Mouse (Mus musculus): ENCODE data around the gene AY074887. TPM values are rescaled to one million over a fixed set of nuclear protein-coding genes. Genes with fewer than 3 reads are reported as not detected.
"Not testable (repeated sequence)": the region's sequence is repeated elsewhere in the genome, so short reads cannot be mapped to it uniquely, and the experiment has no call there.

The AY074887 gene
- polyA plus RNA-seq, 1 experiment from 2014 or later = 0.31 TPM

GRCm38 (mm10) chr9:54950162-54950561 is 636 bp downstream of the AY074887 start:
- not testable (repeated sequence) for ATAC-seq (ENCODE audit: insufficient read depth); H3K27me3 ChIP-seq
- 20% methylated on average over 8 of the region's 8 CpGs for WGBS (ENCODE audit: insufficient replicate concordance)

GRCm38 (mm10) chr9:54949465-54949864 is 1.3 kb downstream of the AY074887 start:
- H3K36me3 ChIP-seq (replicated peaks) = peaks cover 26% of the 10 kb centered on the region
- no peak overlapping the region for H3K4me2 ChIP-seq
- no peaks in the 10 kb centered on the region for H3K27me3 ChIP-seq
- H3K9ac ChIP-seq = no peak overlapping the region
- no peak overlapping the region for H3K4me3 ChIP-seq (replicated peaks)
- H3K4me1 ChIP-seq (replicated peaks) = peaks cover 28% of the 10 kb centered on the region
- no peak for ATAC-seq (ENCODE audit: insufficient read depth)
- H3K27ac ChIP-seq (replicated peaks) = no peak overlapping the region
- H3K9me3 ChIP-seq (replicated peaks) = no peaks in the 10 kb centered on the region

More at GRCm38 (mm10) chr9:54950162-54950561, 636 bp downstream of the AY074887 start:
- H3K4me1 ChIP-seq (replicated peaks) = peaks cover 28% of the 10 kb centered on the region
- peak overlapping the region; percentile 20; the same call in 1 of the 2 replicates for H3K27ac ChIP-seq (replicated peaks)
- H3K4me2 ChIP-seq = peak overlapping the region; percentile 72
- H3K9ac ChIP-seq = peak overlapping the region; percentile 90
- H3K36me3 ChIP-seq (replicated peaks) = peaks cover 31% of the 10 kb centered on the region
- not testable (repeated sequence) for H3K9me3 ChIP-seq (replicated peaks)
- peak overlapping the region; percentile 92 for H3K4me3 ChIP-seq (replicated peaks)

GRCm38 (mm10) chr9:54946256-54946655 is 4.5 kb downstream of the AY074887 start:
- 65% methylated on average over 16 of the region's 16 CpGs for WGBS (ENCODE audit: insufficient replicate concordance)
- Histone ChIP-seq H3K9me3 (replicated peaks) (no peaks in the 10 kb centered on the region), H3K4me2 (no peak overlapping the region), H3K36me3 (replicated peaks) (no peaks in the 10 kb centered on the region), H3K27ac (replicated peaks) (no peak overlapping the region), H3K9ac (no peak overlapping the region), H3K4me1 (replicated peaks) (peaks cover 5% of the 10 kb centered on the region), H3K4me3 (replicated peaks) (no peak overlapping the region), H3K27me3 (no peaks in the 10 kb centered on the region)
- no peak for ATAC-seq (ENCODE audit: insufficient read depth)

DNA sequence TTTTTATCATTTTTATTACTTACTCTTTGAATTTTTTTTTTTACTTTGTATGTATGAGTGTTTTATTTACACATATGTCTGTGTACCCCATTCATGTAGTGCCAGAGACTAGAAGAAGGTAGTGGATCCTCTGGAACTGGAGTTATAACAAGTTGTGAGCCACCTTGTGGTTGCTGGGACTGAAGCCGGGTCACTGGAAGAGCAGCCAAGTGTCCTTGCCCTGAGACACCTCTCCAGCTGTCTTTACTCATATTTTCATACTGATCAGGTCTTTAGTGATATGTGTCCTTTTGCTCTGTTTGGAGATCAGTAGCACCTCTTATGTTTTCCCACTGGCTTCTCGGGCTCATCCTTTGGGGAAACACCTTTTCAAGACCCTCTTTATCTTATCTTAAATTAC is 6.3 kb downstream of the AY074887 start:
- Histone ChIP-seq H3K27me3 (no peaks in the 10 kb centered on the region), H3K4me2 (no peak overlapping the region), H3K27ac (replicated peaks) (no peak overlapping the region), H3K4me1 (replicated peaks) (no peaks in the 10 kb centered on the region), H3K4me3 (replicated peaks) (no peak overlapping the region), H3K9me3 (replicated peaks) (no peaks in the 10 kb centered on the region), H3K36me3 (replicated peaks) (no peaks in the 10 kb centered on the region), H3K9ac (no peak overlapping the region)
- 51% methylated on average over 2 of the region's 2 CpGs for WGBS (ENCODE audit: insufficient replicate concordance)
- no peak for ATAC-seq (ENCODE audit: insufficient read depth)

GRCm38 (mm10) chr9:54942071-54942470 is 8.7 kb downstream of the AY074887 start:
- Histone ChIP-seq H3K9me3 (replicated peaks) (no peaks in the 10 kb centered on the region), H3K27me3 (no peaks in the 10 kb centered on the region), H3K36me3 (replicated peaks) (no peaks in the 10 kb centered on the region), H3K4me2 (no peak overlapping the region), H3K9ac (no peak overlapping the region), H3K4me3 (replicated peaks) (no peak overlapping the region), H3K4me1 (replicated peaks) (no peaks in the 10 kb centered on the region), H3K27ac (replicated peaks) (no peak overlapping the region)
- 80% methylated on average over 4 of the region's 4 CpGs for WGBS (ENCODE audit: insufficient replicate concordance)
- ATAC-seq (ENCODE audit: insufficient read depth) = no peak

- no peaks in the 10 kb centered on the region for H3K27me3 ChIP-seq
- no peak overlapping the region for H3K4me3 ChIP-seq (replicated peaks)
- no peaks in the 10 kb centered on the region for H3K36me3 ChIP-seq (replicated peaks)
- H3K9me3 ChIP-seq (replicated peaks) = no peaks in the 10 kb centered on the region
- no peak overlapping the region for H3K4me2 ChIP-seq
- H3K27ac ChIP-seq (replicated peaks) = no peak overlapping the region
- ATAC-seq (ENCODE audit: insufficient read depth) = no peak
- H3K9ac ChIP-seq = no peak overlapping the region
- no peaks in the 10 kb centered on the region for H3K4me1 ChIP-seq (replicated peaks)
- 70% methylated on average over 2 of the region's 2 CpGs for WGBS (ENCODE audit: insufficient replicate concordance)
Observed at GRCm38 (mm10) chr9:54932379-54932778, 18.4 kb downstream of the AY074887 start.

- Histone ChIP-seq H3K4me2 (no peak overlapping the region), H3K9ac (no peak overlapping the region), H3K4me1 (replicated peaks) (no peaks in the 10 kb centered on the region), H3K9me3 (replicated peaks) (no peaks in the 10 kb centered on the region), H3K27me3 (no peaks in the 10 kb centered on the region), H3K4me3 (replicated peaks) (no peak overlapping the region), H3K27ac (replicated peaks) (no peak overlapping the region), H3K36me3 (replicated peaks) (no peaks in the 10 kb centered on the region)
- 7% methylated on average over 1 of the region's 1 CpGs for WGBS (ENCODE audit: insufficient replicate concordance)
- ATAC-seq (ENCODE audit: insufficient read depth) = no peak
Observed at GRCm38 (mm10) chr9:54931765-54932164, 19.0 kb downstream of the AY074887 start.

DNA sequence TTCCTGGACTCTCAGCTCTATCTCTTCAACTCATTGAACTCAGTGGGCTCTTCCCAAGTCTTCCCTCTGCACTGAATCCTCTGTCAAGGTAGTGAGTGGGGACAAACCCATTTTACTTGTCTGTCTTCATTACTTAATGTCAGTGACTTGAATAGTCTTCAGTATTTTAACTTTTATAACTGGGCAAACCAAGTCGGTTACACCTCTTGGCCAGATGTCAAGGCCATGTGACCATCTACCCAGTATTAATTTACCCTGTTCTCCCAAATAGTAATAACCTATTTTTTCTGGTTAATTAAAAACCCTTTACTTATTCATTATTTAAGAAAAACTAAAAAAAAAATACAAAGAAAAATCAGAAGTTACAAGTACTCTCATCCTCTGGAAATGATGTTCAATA is 20.1 kb downstream of the AY074887 start:
- no peaks in the 10 kb centered on the region for H3K9me3 ChIP-seq (replicated peaks)
- no peaks in the 10 kb centered on the region for H3K4me1 ChIP-seq (replicated peaks)
- 55% methylated on average over 1 of the region's 1 CpGs for WGBS (ENCODE audit: insufficient replicate concordance)
- H3K27me3 ChIP-seq = no peaks in the 10 kb centered on the region
- H3K36me3 ChIP-seq (replicated peaks) = no peaks in the 10 kb centered on the region
- no peak overlapping the region for H3K27ac ChIP-seq (replicated peaks)
- H3K4me2 ChIP-seq = no peak overlapping the region
- H3K4me3 ChIP-seq (replicated peaks) = no peak overlapping the region
- ATAC-seq (ENCODE audit: insufficient read depth) = no peak
- no peak overlapping the region for H3K9ac ChIP-seq

DNA sequence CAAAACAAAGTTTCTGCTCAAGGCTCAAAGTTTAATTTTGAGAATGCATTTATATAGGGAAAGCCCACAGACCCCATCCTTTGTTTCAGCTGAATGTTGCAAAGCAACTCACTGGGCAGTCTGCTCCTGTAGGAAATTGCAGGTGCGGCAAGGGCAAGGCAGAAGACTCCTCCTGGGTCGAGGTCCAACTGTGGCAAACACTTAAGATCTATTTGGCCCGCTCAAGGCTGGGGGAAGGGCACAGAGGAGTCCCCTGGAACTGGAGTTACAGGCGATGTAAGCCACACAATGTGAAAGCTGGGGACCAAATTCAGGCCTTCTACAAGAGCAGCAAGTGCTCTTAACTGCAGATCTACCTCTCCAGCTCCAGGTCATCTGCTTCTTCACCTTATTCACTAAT is 30.9 kb downstream of the AY074887 start:
- H3K4me1 ChIP-seq (replicated peaks) = peaks cover 9% of the 10 kb centered on the region; the same call in 1 of the 2 replicates
- no peak overlapping the region for H3K4me3 ChIP-seq (replicated peaks)
- H3K27ac ChIP-seq (replicated peaks) = no peak overlapping the region
- H3K36me3 ChIP-seq (replicated peaks) = 0 out of 2 replicates have a peak, but pooled peaks cover 5% of the 10 kb centered on the region
- ATAC-seq (ENCODE audit: insufficient read depth) = no peak
- H3K27me3 ChIP-seq = peaks cover 19% of the 10 kb centered on the region
- 37% methylated on average over 4 of the region's 4 CpGs for WGBS (ENCODE audit: insufficient replicate concordance)
- H3K4me2 ChIP-seq = no peak overlapping the region
- H3K9me3 ChIP-seq (replicated peaks) = no peaks in the 10 kb centered on the region
- no peak overlapping the region for H3K9ac ChIP-seq

DNA sequence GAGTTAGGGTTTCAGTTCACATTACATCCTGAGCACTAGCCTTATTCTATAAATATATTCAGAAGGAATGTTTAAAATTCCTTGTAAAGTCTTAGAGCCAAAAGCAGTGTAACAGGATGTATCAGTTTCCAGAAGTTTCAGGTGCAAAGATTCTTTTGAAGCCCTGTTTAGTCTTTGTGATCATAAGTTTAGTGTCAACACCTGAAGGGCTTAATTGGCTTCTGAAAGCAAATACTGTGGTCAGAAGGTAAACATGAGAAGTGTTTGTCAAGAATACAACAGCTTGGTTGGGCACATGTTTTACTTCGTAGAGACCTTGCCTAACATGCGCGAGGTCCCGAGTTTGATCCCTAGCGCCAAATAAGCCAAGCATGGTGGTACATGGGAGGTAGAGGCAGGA is 32.0 kb downstream of the AY074887 start:
- Histone ChIP-seq H3K9ac (no peak overlapping the region), H3K4me3 (replicated peaks) (no peak overlapping the region), H3K27me3 (peaks cover 19% of the 10 kb centered on the region), H3K4me2 (peak overlapping the region; percentile 16; the same call in 1 of the 2 replicates), H3K9me3 (replicated peaks) (no peaks in the 10 kb centered on the region), H3K36me3 (replicated peaks) (0 out of 2 replicates have a peak, but pooled peaks cover 5% of the 10 kb centered on the region), H3K27ac (replicated peaks) (no peak overlapping the region), H3K4me1 (replicated peaks) (peaks cover 9% of the 10 kb centered on the region; the same call in 1 of the 2 replicates)
- WGBS (ENCODE audit: insufficient replicate concordance) = 88% methylated on average over 5 of the region's 5 CpGs
- ATAC-seq (ENCODE audit: insufficient read depth) = no peak

- ATAC-seq (ENCODE audit: insufficient read depth) = no peak
- Histone ChIP-seq H3K9ac (no peak overlapping the region), H3K4me1 (replicated peaks) (peaks cover 9% of the 10 kb centered on the region; the same call in 1 of the 2 replicates), H3K27ac (replicated peaks) (no peak overlapping the region), H3K36me3 (replicated peaks) (0 out of 2 replicates have a peak, but pooled peaks cover 5% of the 10 kb centered on the region), H3K9me3 (replicated peaks) (no peaks in the 10 kb centered on the region), H3K4me2 (peak overlapping the region; percentile 16; the same call in 1 of the 2 replicates), H3K27me3 (peaks cover 19% of the 10 kb centered on the region), H3K4me3 (replicated peaks) (peak overlapping the region; percentile 57; the same call in 1 of the 2 replicates)
- 45% methylated on average over 2 of the region's 2 CpGs for WGBS (ENCODE audit: insufficient replicate concordance)
Observed at GRCm38 (mm10) chr9:54918191-54918590, 32.6 kb downstream of the AY074887 start.
